Mouse (Mus musculus): ENCODE measurements at regions not wholly inside any gene's neighbourhood (a gene's known extent, or its start where the extent isn't known, plus 50 kb on each side); places are given as distances from the start of the nearest gene placed in this dataset.

GRCm38 (mm10) chr3:57125792-57126485 lies 175.8 kb downstream of the Tm4sf1 start:
- no peak overlapping the region for H3K4me3 ChIP-seq (ENCODE audit: low read depth, low read length)
- WGBS, result 49% methylated on average over 4 of the region's 4 CpGs
- H3K27ac ChIP-seq (ENCODE audit: low read depth), result no peak overlapping the region
- TF ChIP-seq CTCF (IDR thresholded peaks at IDR 0.05; ENCODE audit: low read depth), result no peak
- TF ChIP-seq EP300 (IDR thresholded peaks at IDR 0.05; ENCODE audit: low read depth), result no peak
- H3K4me1 ChIP-seq (ENCODE audit: control insufficient read depth, insufficient read depth), result no peaks in the 10 kb centered on the region
- DNase-seq (ENCODE audit: low spot score), result no peak
- no peaks in the 10 kb centered on the region for H3K36me3 ChIP-seq (replicated peaks; ENCODE audit: control insufficient read depth, insufficient read depth, low read length)
- H3K9ac ChIP-seq (replicated peaks; ENCODE audit: low read depth, low read length), result no peak overlapping the region
- H3K27me3 ChIP-seq (ENCODE audit: control insufficient read depth, insufficient read depth, low read length), result no peaks in the 10 kb centered on the region
- no peaks in the 10 kb centered on the region for H3K9me3 ChIP-seq (replicated peaks; ENCODE audit: control insufficient read depth, low read length)
- no peak overlapping the region for H3K4me2 ChIP-seq (ENCODE audit: low read depth, low read length)
- no peak for ATAC-seq (ENCODE audit: insufficient read depth, low read depth)

- Histone ChIP-seq H3K27ac (ENCODE audit: low read depth) (no peak overlapping the region), H3K36me3 (replicated peaks; ENCODE audit: control insufficient read depth, insufficient read depth, low read length) (no peaks in the 10 kb centered on the region), H3K9ac (replicated peaks; ENCODE audit: low read depth, low read length) (no peak overlapping the region), H3K4me2 (ENCODE audit: low read depth, low read length) (no peak overlapping the region), H3K4me3 (ENCODE audit: low read depth, low read length) (no peak overlapping the region), H3K9me3 (replicated peaks; ENCODE audit: control insufficient read depth, low read length) (no peaks in the 10 kb centered on the region), H3K4me1 (ENCODE audit: control insufficient read depth, insufficient read depth) (no peaks in the 10 kb centered on the region), H3K27me3 (ENCODE audit: control insufficient read depth, insufficient read depth, low read length) (no peaks in the 10 kb centered on the region)
- DNase-seq (ENCODE audit: low spot score), result no peak
- no peak for TF ChIP-seq CTCF (IDR thresholded peaks at IDR 0.05; ENCODE audit: low read depth)
- TF ChIP-seq EP300 (IDR thresholded peaks at IDR 0.05; ENCODE audit: low read depth), result no peak
- 79% methylated on average over 1 of the region's 1 CpGs for WGBS
- no peak for ATAC-seq (ENCODE audit: insufficient read depth, low read depth)
Measured at GRCm38 (mm10) chr3:57118016-57118415, 183.8 kb downstream of the Tm4sf1 start.

- 74% methylated on average over 2 of the region's 2 CpGs for WGBS
- Histone ChIP-seq H3K9ac (replicated peaks; ENCODE audit: low read depth, low read length) (no peak overlapping the region), H3K27me3 (ENCODE audit: control insufficient read depth, insufficient read depth, low read length) (no peaks in the 10 kb centered on the region), H3K36me3 (replicated peaks; ENCODE audit: control insufficient read depth, insufficient read depth, low read length) (no peaks in the 10 kb centered on the region), H3K27ac (ENCODE audit: low read depth) (no peak overlapping the region), H3K4me1 (ENCODE audit: control insufficient read depth, insufficient read depth) (no peaks in the 10 kb centered on the region), H3K4me2 (ENCODE audit: low read depth, low read length) (no peak overlapping the region), H3K4me3 (ENCODE audit: low read depth, low read length) (no peak overlapping the region), H3K9me3 (replicated peaks; ENCODE audit: control insufficient read depth, low read length) (no peaks in the 10 kb centered on the region)
- no peak for ATAC-seq (ENCODE audit: insufficient read depth, low read depth)
- no peak for TF ChIP-seq EP300 (IDR thresholded peaks at IDR 0.05; ENCODE audit: low read depth)
- TF ChIP-seq CTCF (IDR thresholded peaks at IDR 0.05; ENCODE audit: low read depth), result no peak
- no peak for DNase-seq (ENCODE audit: low spot score)
Measured at GRCm38 (mm10) chr3:57102254-57102653, 199.5 kb downstream of the Tm4sf1 start.

GRCm38 (mm10) chr3:57100515-57100914 lies 201.3 kb downstream of the Tm4sf1 start:
- Histone ChIP-seq H3K36me3 (replicated peaks; ENCODE audit: control insufficient read depth, insufficient read depth, low read length) (no peaks in the 10 kb centered on the region), H3K4me3 (ENCODE audit: low read depth, low read length) (no peak overlapping the region), H3K4me2 (ENCODE audit: low read depth, low read length) (no peak overlapping the region), H3K9ac (replicated peaks; ENCODE audit: low read depth, low read length) (no peak overlapping the region), H3K27ac (ENCODE audit: low read depth) (no peak overlapping the region), H3K4me1 (ENCODE audit: control insufficient read depth, insufficient read depth) (no peaks in the 10 kb centered on the region), H3K27me3 (ENCODE audit: control insufficient read depth, insufficient read depth, low read length) (no peaks in the 10 kb centered on the region), H3K9me3 (replicated peaks; ENCODE audit: control insufficient read depth, low read length) (no peaks in the 10 kb centered on the region)
- DNase-seq (ENCODE audit: low spot score), result no peak
- 94% methylated on average over 1 of the region's 1 CpGs for WGBS
- ATAC-seq (ENCODE audit: insufficient read depth, low read depth), result no peak
- no peak for TF ChIP-seq CTCF (IDR thresholded peaks at IDR 0.05; ENCODE audit: low read depth)
- no peak for TF ChIP-seq EP300 (IDR thresholded peaks at IDR 0.05; ENCODE audit: low read depth)

- Histone ChIP-seq H3K4me3 (ENCODE audit: low read depth, low read length) (no peak overlapping the region), H3K27me3 (ENCODE audit: control insufficient read depth, insufficient read depth, low read length) (no peaks in the 10 kb centered on the region), H3K36me3 (replicated peaks; ENCODE audit: control insufficient read depth, insufficient read depth, low read length) (no peaks in the 10 kb centered on the region), H3K4me2 (ENCODE audit: low read depth, low read length) (no peak overlapping the region), H3K9ac (replicated peaks; ENCODE audit: low read depth, low read length) (no peak overlapping the region), H3K9me3 (replicated peaks; ENCODE audit: control insufficient read depth, low read length) (no peaks in the 10 kb centered on the region), H3K4me1 (ENCODE audit: control insufficient read depth, insufficient read depth) (no peaks in the 10 kb centered on the region), H3K27ac (ENCODE audit: low read depth) (no peak overlapping the region)
- ATAC-seq (ENCODE audit: insufficient read depth, low read depth) (no peak), DNase-seq (ENCODE audit: low spot score) (no peak)
- TF ChIP-seq CTCF (IDR thresholded peaks at IDR 0.05; ENCODE audit: low read depth), result no peak
- TF ChIP-seq EP300 (IDR thresholded peaks at IDR 0.05; ENCODE audit: low read depth), result no peak
- WGBS, result 38% methylated on average over 3 of the region's 3 CpGs
Measured at GRCm38 (mm10) chr3:57094936-57095335, 206.9 kb downstream of the Tm4sf1 start.
